Mouse (Mus musculus) heart, adult 2 months (tissue): ENCODE results near the gene B3gnt2. TPM values are rescaled to one million over a fixed set of nuclear protein-coding genes. Genes with fewer than 3 reads are reported as not detected.

Experiments
- DNase-seq, 2 experiments: peaks; one replicate each; pipeline ENCODE4 v3.0.0; 2021
- H3K27ac ChIP-seq: fragments of 200-600 bp; 2 replicates; pipeline ENCODE4 v1.8.1; 2022
- H3K27me3 ChIP-seq: fragments of 200-500 bp; 2 replicates; pipeline ENCODE4 v1.6.1; 2012; ENCODE audit warnings: mild to moderate bottlenecking, low read length, inconsistent platforms, mixed read lengths; ENCODE audit not compliant: control insufficient read depth, insufficient read depth
- H3K36me3 ChIP-seq: fragments of 200-500 bp; 2 replicates; pipeline ENCODE4 v1.6.1; 2012; ENCODE audit warnings: low read length, inconsistent platforms; ENCODE audit not compliant: control insufficient read depth, insufficient read depth
- H3K4me1 ChIP-seq: fragments of 200-500 bp; 2 replicates; pipeline ENCODE4 v1.6.1; 2011; ENCODE audit warnings: low read length; ENCODE audit not compliant: control insufficient read depth, insufficient read depth
- H3K4me3 ChIP-seq: fragments of 200-600 bp; 2 replicates; pipeline ENCODE4 v1.8.1; 2022
- H3K79me2 ChIP-seq: fragments of 200-500 bp; replicated peaks from 2 replicates; pipeline ENCODE4 v1.6.1; 2012; ENCODE audit warnings: mild to moderate bottlenecking, inconsistent platforms, low read length, moderate library complexity, mixed read lengths; ENCODE audit not compliant: control insufficient read depth, insufficient read depth
- H3K9ac ChIP-seq: fragments of 200-500 bp; 2 replicates; pipeline ENCODE4 v1.6.1; 2012; ENCODE audit warnings: low read depth, mild to moderate bottlenecking, control low read depth, inconsistent platforms, low read length, mixed read lengths
- CTCF ChIP-seq: fragments of 200-600 bp; IDR thresholded peaks from 2 replicates; pipeline ENCODE4 v1.8.1; 2022; ENCODE audit warnings: antibody characterized with exemption, mild to moderate bottlenecking, moderate library complexity
- EP300 ChIP-seq: fragments of 200-500 bp; IDR thresholded peaks from 2 replicates; pipeline ENCODE4 v1.6.1; 2011; ENCODE audit warnings: low read depth, low read length, control low read depth; ENCODE audit not compliant: insufficient read depth
- POLR2A ChIP-seq: fragments of 200-500 bp; IDR thresholded peaks from 2 replicates; pipeline ENCODE4 v1.6.1; 2011; ENCODE audit warnings: mild to moderate bottlenecking, low read depth, low read length, control low read depth; ENCODE audit not compliant: insufficient read depth
- WGBS: fragments of 180-500 bp; shearing (Covaris S2); methylation state at CpG from one replicate; pipeline ENCODE4 v1.1.7; 2018; 5-methylcytosine and 5-hydroxymethylcytosine counted together
- intact Hi-C: fragments of 180-260 bp; cut with DNase I; formaldehyde crosslinking; loops from one replicate; pipeline ENCODE4 v1.15.1; 2025
- polyA plus RNA-seq: library from polyadenylated mRNA; depleted of rRNA; stranded (reverse); fragments of >200 nt; gene quantifications from 2 replicates; pipeline ENCODE4 v1.2.3, GENCODE M21; 2012
- total RNA-seq, 2 experiments: library from RNA; stranded (reverse); gene quantifications; 2 replicates each; pipeline ENCODE4 v1.2.3; 2021

Gene B3gnt2
- total and polyA plus RNA-seq, 3 experiments: 3.5 to 6.2 (median 5.7) TPM

DNA sequence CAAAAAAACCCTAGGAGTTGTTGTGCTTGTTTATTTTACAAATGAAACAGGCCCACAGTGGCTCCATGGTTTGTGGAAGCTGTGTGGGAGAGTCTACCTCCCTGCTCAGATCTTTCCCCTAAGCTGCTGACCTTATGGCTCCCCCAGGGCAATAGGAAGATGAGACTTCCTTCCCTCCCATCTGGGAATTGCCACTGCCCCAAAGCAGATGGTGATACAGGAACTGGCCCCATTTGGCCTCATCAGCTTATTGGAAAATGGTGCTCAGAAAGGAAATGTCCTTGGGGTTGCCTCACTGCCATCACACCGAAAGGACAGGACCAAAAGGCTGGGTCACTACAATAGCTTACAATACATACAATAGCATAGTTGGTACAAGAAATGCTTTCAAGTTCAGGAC lies 97.7 kb downstream of the B3gnt2 start:
- Histone ChIP-seq H3K9ac (no peak overlapping the region), H3K79me2 (no peaks in the 10 kb centered on the region), H3K36me3 (peaks cover 2% of the 10 kb centered on the region), H3K4me1 (peaks cover 5% of the 10 kb centered on the region), H3K27me3 (no peaks in the 10 kb centered on the region), H3K27ac (no peak overlapping the region), H3K4me3 (no peak overlapping the region)
- intact Hi-C loops: loop anchor here (10.0 kb wide), 1 partner anchor 128 kb away; no protein-coding TSS in a partner anchor
- 0 out of 2 replicates have a peak, but pooled peaks have one; percentile 42 for TF ChIP-seq EP300
- TF ChIP-seq CTCF: no peak
- no peak for TF ChIP-seq POLR2A
- 60% methylated on average over 1 of the region's 1 CpGs for WGBS
- DNase-seq: no peak

DNA sequence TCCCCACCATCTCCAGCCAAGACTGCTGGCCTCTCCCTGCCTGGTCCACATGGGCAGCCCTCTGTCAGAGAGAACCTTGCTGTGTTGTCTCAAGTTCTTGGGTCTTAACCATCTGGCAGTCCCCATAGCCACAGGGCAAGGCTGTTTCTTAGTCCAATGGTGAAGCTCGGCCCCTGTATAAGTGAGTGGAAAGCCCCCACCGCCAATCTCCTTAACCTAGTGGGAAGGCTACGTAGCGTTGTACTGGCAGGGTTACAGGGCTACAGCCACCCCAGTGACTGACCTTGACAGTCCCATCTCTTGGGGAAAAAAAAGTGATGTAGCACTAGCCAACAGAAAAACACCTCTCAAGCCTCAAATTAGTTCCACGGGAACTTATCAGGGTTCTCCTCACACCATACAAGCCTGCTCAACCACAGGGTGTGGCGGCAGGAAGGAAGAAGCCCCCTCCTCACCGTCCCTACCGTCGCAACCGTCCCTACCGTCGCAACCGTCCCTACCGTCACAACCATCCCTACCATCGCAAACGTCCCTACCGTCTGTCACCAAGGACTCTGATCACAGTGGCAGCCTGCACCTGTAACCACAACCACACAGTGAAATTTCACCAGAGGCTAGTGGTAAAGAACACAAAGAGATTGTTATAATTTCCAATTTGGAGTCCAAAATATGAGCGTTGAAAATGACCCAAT lies 98.4 kb downstream of the B3gnt2 start:
- no peak for DNase-seq
- no peak overlapping the region for H3K9ac ChIP-seq
- H3K27ac ChIP-seq: no peak overlapping the region
- peaks cover 5% of the 10 kb centered on the region for H3K4me1 ChIP-seq
- 83% methylated on average over 18 of the region's 18 CpGs for WGBS
- H3K36me3 ChIP-seq: peaks cover 2% of the 10 kb centered on the region
- H3K27me3 ChIP-seq: no peaks in the 10 kb centered on the region
- intact Hi-C loops: loop anchor here (10.0 kb wide), 1 partner anchor 128 kb away; no protein-coding TSS in a partner anchor
- no peaks in the 10 kb centered on the region for H3K79me2 ChIP-seq
- H3K4me3 ChIP-seq: no peak overlapping the region
- TF ChIP-seq POLR2A (no peak), CTCF (no peak), EP300 (no peak)

DNA sequence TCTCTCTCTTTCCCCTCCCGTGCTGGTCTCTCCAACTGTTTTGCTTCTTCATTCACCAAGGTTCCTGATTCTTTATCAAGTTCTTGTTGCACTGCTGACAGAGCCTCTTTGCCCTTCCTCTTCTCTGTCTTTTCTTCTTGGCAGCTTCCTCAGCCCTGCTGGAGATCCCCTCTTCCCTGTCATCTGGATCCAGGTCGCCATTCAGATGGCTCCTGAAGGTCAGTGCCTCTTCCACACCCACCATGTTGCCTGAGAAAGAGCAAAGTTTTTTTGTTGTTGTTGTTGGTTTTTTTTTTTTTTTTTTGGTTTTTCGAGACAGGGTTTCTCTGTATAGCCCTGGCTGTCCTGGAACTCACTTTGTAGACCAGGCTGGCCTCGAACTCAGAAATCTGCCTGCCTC lies 101.0 kb downstream of the B3gnt2 start:
- no peaks in the 10 kb centered on the region for H3K27me3 ChIP-seq
- DNase-seq: no peak
- intact Hi-C loops: loop anchor here (10.0 kb wide), 1 partner anchor 125 kb away; no protein-coding TSS in a partner anchor
- no peak overlapping the region for H3K4me3 ChIP-seq
- H3K4me1 ChIP-seq: peaks cover 5% of the 10 kb centered on the region
- WGBS: 84% methylated on average over 4 of the region's 4 CpGs
- H3K27ac ChIP-seq: no peak overlapping the region
- H3K79me2 ChIP-seq: no peaks in the 10 kb centered on the region
- H3K9ac ChIP-seq: no peak overlapping the region
- TF ChIP-seq POLR2A (no peak), CTCF (no peak), EP300 (no peak)
- H3K36me3 ChIP-seq: peaks cover 2% of the 10 kb centered on the region

DNA sequence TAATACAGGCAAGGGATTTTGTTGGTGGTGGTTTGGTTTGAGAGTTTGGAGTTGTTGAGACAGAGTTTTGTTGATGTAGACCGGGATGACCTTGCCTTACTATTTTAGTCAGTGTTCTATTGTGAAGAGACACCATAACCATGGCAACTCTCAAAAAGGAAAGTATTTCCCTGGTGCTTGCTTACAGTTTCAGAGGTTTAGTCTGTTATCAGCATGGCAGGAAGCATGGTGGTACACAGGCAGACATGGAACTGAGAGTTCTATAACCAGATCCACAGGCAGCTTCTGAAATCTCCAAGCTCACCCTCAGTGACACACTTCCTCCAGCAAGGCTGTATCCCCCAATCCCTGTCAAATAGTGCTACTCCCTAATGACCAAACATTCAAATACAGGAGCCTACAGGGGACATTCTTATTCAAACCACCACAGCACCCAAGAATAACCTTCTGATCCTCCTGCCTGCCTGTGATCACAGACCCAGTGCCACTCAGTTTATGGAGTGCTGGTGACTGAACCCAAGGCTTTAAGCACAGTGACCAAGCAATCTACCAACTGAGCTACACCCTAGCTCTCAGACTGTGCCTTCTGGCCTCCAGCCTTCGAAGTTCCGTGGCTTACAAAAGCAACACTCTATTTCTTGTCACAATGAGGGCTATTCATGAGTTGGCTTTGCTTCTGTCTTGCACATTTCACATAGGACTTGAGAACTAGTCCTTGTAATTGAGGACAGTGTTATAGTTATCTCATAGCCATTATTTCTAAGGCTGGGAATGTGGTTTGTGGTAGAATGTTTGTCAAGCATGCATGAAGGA lies 104.4 kb downstream of the B3gnt2 start:
- Histone ChIP-seq H3K27me3 (no peaks in the 10 kb centered on the region), H3K9ac (no peak overlapping the region), H3K4me3 (no peak overlapping the region), H3K36me3 (no peaks in the 10 kb centered on the region), H3K4me1 (no peaks in the 10 kb centered on the region), H3K79me2 (no peaks in the 10 kb centered on the region), H3K27ac (no peak overlapping the region)
- intact Hi-C loops: no loop called here
- WGBS: 80% methylated on average over 3 of the region's 3 CpGs
- no peak for DNase-seq
- TF ChIP-seq EP300 (no peak), CTCF (no peak), POLR2A (no peak)

DNA sequence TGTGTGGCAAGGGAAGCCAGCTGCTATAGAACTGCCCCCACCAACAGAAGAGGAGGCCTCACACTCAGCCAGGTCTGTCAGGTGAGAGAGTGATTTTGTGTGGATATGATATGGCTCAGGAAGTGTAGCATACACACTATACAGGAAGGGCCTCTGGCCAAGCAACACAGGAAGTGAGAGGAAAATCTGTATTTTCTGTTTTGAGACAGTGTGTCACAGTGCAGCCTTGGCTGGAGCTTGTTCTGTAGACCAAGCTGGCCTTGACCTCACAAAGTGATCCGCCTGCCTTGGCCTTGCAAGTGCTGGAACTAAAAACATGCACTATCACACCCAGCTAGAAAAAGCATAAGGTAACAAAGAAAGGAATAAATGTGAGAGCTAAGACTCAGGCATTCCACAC lies 105.6 kb downstream of the B3gnt2 start:
- intact Hi-C loops: no loop called here
- no peak for TF ChIP-seq CTCF
- TF ChIP-seq POLR2A: no peak
- TF ChIP-seq EP300: no peak
- no peaks in the 10 kb centered on the region for H3K27me3 ChIP-seq
- 61% methylated on average over 1 of the region's 1 CpGs for WGBS
- H3K27ac ChIP-seq: no peak overlapping the region
- no peaks in the 10 kb centered on the region for H3K4me1 ChIP-seq
- H3K79me2 ChIP-seq: no peaks in the 10 kb centered on the region
- DNase-seq: no peak
- no peaks in the 10 kb centered on the region for H3K36me3 ChIP-seq
- no peak overlapping the region for H3K9ac ChIP-seq
- H3K4me3 ChIP-seq: no peak overlapping the region

DNA sequence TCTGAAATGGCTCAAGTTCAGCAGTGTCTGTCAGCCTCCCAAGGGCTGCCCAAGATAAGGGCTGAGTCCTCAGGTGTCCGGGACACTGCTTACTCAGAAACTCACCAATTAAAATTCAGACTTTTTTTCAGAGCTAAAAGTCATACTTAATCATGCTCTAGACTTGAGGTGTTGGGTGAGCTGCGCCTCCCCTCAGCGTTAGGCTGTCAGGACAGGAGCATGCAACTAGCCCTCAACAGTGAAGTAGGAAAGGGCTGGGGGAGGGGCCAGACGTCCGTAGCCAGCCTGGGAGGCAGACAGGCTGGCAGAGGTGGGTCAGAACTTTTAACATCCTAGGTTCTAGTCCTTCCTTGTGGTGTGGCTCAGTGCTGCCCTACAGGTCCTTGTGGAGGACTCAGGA lies 108.2 kb downstream of the B3gnt2 start:
- 40% methylated on average over 5 of the region's 5 CpGs for WGBS
- no peaks in the 10 kb centered on the region for H3K27me3 ChIP-seq
- no peak for DNase-seq

More for the DNA sequence above, 108.2 kb downstream of the B3gnt2 start:
- no peak overlapping the region for H3K4me3 ChIP-seq
- H3K36me3 ChIP-seq: no peaks in the 10 kb centered on the region
- H3K79me2 ChIP-seq: no peaks in the 10 kb centered on the region
- no peak overlapping the region for H3K27ac ChIP-seq
- intact Hi-C loops: no loop called here
- H3K9ac ChIP-seq: no peak overlapping the region
- no peak for TF ChIP-seq POLR2A
- TF ChIP-seq EP300: no peak
- TF ChIP-seq CTCF: no peak
- H3K4me1 ChIP-seq: no peaks in the 10 kb centered on the region
